Mouse (Mus musculus): ENCODE measurements around the gene Traf3. TPM values are rescaled to one million over a fixed set of nuclear protein-coding genes. Genes with fewer than 3 reads are reported as not detected.

The Traf3 gene
- total RNA-seq, 1 experiment from 2014 or later, result 32.4 TPM

- DNase-seq, result no peak
Observed at GRCm38 (mm10) chr12:111153946-111154345, 12.2 kb upstream of the Traf3 start.

GRCm38 (mm10) chr12:111154641-111155040 lies 11.5 kb upstream of the Traf3 start:
- peak; percentile 49 for DNase-seq

GRCm38 (mm10) chr12:111155756-111156155 lies 10.4 kb upstream of the Traf3 start:
- DNase-seq, result no peak

- DNase-seq, result no peak
Observed at GRCm38 (mm10) chr12:111159659-111160428, 6.3 kb upstream of the Traf3 start.

- no peak for DNase-seq
Observed at GRCm38 (mm10) chr12:111160871-111161270, 5.3 kb upstream of the Traf3 start.

- no peak for DNase-seq
Observed at GRCm38 (mm10) chr12:111161943-111162311, 4.2 kb upstream of the Traf3 start.

GRCm38 (mm10) chr12:111162312-111163061 lies 3.7 kb upstream of the Traf3 start:
- no peak for DNase-seq

GRCm38 (mm10) chr12:111164310-111164751 lies 1.8 kb upstream of the Traf3 start:
- DNase-seq, result peak; percentile 84

GRCm38 (mm10) chr12:111165146-111165812 lies 891 bp upstream of the Traf3 start:
- DNase-seq, result peak; percentile 43

GRCm38 (mm10) chr12:111166681-111167289 lies 615 bp downstream of the Traf3 start:
- DNase-seq, result peak; percentile 47

GRCm38 (mm10) chr12:111168891-111169290 lies 2.7 kb downstream of the Traf3 start:
- peak; percentile 55 for DNase-seq

GRCm38 (mm10) chr12:111178772-111179171 lies 12.6 kb downstream of the Traf3 start:
- DNase-seq, result no peak

- DNase-seq, result no peak
Observed at GRCm38 (mm10) chr12:111181848-111182247, 15.7 kb downstream of the Traf3 start.

- no peak for DNase-seq
Observed at GRCm38 (mm10) chr12:111182378-111182777, 16.2 kb downstream of the Traf3 start.

- no peak for DNase-seq
Observed at GRCm38 (mm10) chr12:111184476-111184875, 18.3 kb downstream of the Traf3 start, which contains the start of gene 4930595D18Rik. TSS of gene 4930595D18Rik (minus strand) at chr12:111184491.

GRCm38 (mm10) chr12:111186986-111187385 lies 20.8 kb downstream of the Traf3 start:
- DNase-seq, result no peak

GRCm38 (mm10) chr12:111188295-111188694 lies 22.1 kb downstream of the Traf3 start:
- DNase-seq, result no peak

GRCm38 (mm10) chr12:111190355-111190754 lies 24.2 kb downstream of the Traf3 start:
- no peak for DNase-seq

- no peak for DNase-seq
Observed at GRCm38 (mm10) chr12:111190891-111191290, 24.7 kb downstream of the Traf3 start.

- no peak for DNase-seq
Observed at GRCm38 (mm10) chr12:111192777-111193176, 26.6 kb downstream of the Traf3 start.

- DNase-seq, result no peak
Observed at GRCm38 (mm10) chr12:111193331-111193730, 27.2 kb downstream of the Traf3 start.

- DNase-seq, result no peak
Observed at GRCm38 (mm10) chr12:111196548-111196947, 30.4 kb downstream of the Traf3 start.

Measured in adrenal gland, postnatal 25 days (tissue).